Mouse (Mus musculus) heart, adult 18-20 months (tissue): ENCODE data around the gene Tex33. TPM values are rescaled to one million over a fixed set of nuclear protein-coding genes. Genes with fewer than 3 reads are reported as not detected.
A peak's percentile ranks its signal among the peaks of the same experiment; 100 is the strongest.

Source experiments
- DNase-seq, 2 experiments: peaks; one replicate each; pipeline ENCODE4 v3.0.0; 2021 to 2022; ENCODE audit warnings: mixed read lengths in 1 of 2
- total RNA-seq, 2 experiments: library from RNA; stranded (reverse); gene quantifications; 2 replicates each; pipeline ENCODE4 v1.2.3; 2021

Tex33 gene
- total RNA-seq, 2 experiments from 2014 or later, result not detected

- DNase-seq, result no peak
Measured at GRCm38 (mm10) chr15:78414157-78414556, 18.4 kb upstream of the Tex33 start.

GRCm38 (mm10) chr15:78413719-78414117 lies 18.0 kb upstream of the Tex33 start:
- DNase-seq, result no peak

GRCm38 (mm10) chr15:78413083-78413718 lies 17.5 kb upstream of the Tex33 start:
- DNase-seq, result no peak

- DNase-seq, result no peak
Measured at GRCm38 (mm10) chr15:78409570-78410052, 13.9 kb upstream of the Tex33 start.

GRCm38 (mm10) chr15:78406293-78406934 lies 10.7 kb upstream of the Tex33 start, which contains the start of gene Mpst:
Gene Mpst (plus strand): TSS chr15:78406416.
- peak; percentile 95 to 96 for DNase-seq

GRCm38 (mm10) chr15:78405517-78406211 lies 10.0 kb upstream of the Tex33 start, which contains the start of gene Tst:
Gene Tst (minus strand): TSS chr15:78405907.
- peak; percentile 90 to 93 for DNase-seq

- no peak for DNase-seq
Measured at GRCm38 (mm10) chr15:78405098-78405497, 9.4 kb upstream of the Tex33 start.

GRCm38 (mm10) chr15:78403896-78404295 lies 8.2 kb upstream of the Tex33 start:
- DNase-seq, result peak; percentile 60 to 64

- DNase-seq, result peak in 1 of 2 experiments; percentile 29
Measured at GRCm38 (mm10) chr15:78403301-78403741, 7.6 kb upstream of the Tex33 start.

GRCm38 (mm10) chr15:78402423-78402822 lies 6.7 kb upstream of the Tex33 start:
- DNase-seq, result peak; percentile 39 to 42

- DNase-seq, result peak; percentile 85 to 86
Measured at GRCm38 (mm10) chr15:78401921-78402320, 6.2 kb upstream of the Tex33 start.

GRCm38 (mm10) chr15:78401345-78401744 lies 5.6 kb upstream of the Tex33 start:
- DNase-seq, result no peak

GRCm38 (mm10) chr15:78390855-78391254 lies 4.9 kb downstream of the Tex33 start:
- no peak for DNase-seq

- no peak for DNase-seq
Measured at GRCm38 (mm10) chr15:78385564-78385963, 10.1 kb downstream of the Tex33 start.

- no peak for DNase-seq
Measured at GRCm38 (mm10) chr15:78384220-78385116, 11.2 kb downstream of the Tex33 start.

GRCm38 (mm10) chr15:78383450-78384219 lies 12.1 kb downstream of the Tex33 start:
- peak; percentile 39 to 62 for DNase-seq

GRCm38 (mm10) chr15:78382115-78382514 lies 13.6 kb downstream of the Tex33 start:
- DNase-seq, result no peak

- no peak for DNase-seq
Measured at GRCm38 (mm10) chr15:78380741-78381140, 15.0 kb downstream of the Tex33 start.

- DNase-seq, result no peak
Measured at GRCm38 (mm10) chr15:78380208-78380607, 15.5 kb downstream of the Tex33 start.

GRCm38 (mm10) chr15:78378556-78378955 lies 17.2 kb downstream of the Tex33 start:
- no peak for DNase-seq

- DNase-seq, result no peak
Measured at GRCm38 (mm10) chr15:78377859-78378258, 17.9 kb downstream of the Tex33 start.
